Mouse (Mus musculus) hindbrain, embryonic 15.5 days (tissue): ENCODE data around the gene Uvrag. TPM values are rescaled to one million over a fixed set of nuclear protein-coding genes. Genes with fewer than 3 reads are reported as not detected.

ENCODE experiments used
- ATAC-seq: fragments of 200-750 bp; cut with Nextera tagmentation; 2 replicates; pipeline ENCODE4 v1.8.0; 2017; ENCODE audit warnings: low read depth, moderate number of reproducible peaks, moderate TSS enrichment; ENCODE audit not compliant: low FRiP score
- H3K27ac ChIP-seq: fragments of 300-500 bp; sonication (generic); replicated peaks from 2 replicates; pipeline ENCODE4 v1.5.1; 2015; ENCODE audit warnings: mild to moderate bottlenecking, inconsistent platforms
- H3K27me3 ChIP-seq: fragments of 300-500 bp; sonication (generic); 2 replicates; pipeline ENCODE4 v1.6.1; 2015; ENCODE audit warnings: control low read depth, inconsistent platforms
- H3K36me3 ChIP-seq: fragments of 300-500 bp; sonication (generic); 2 replicates; pipeline ENCODE4 v1.6.1; 2015; ENCODE audit warnings: control low read depth, inconsistent platforms
- H3K4me1 ChIP-seq: fragments of 300-500 bp; sonication (generic); replicated peaks from 2 replicates; pipeline ENCODE4 v1.6.1; 2015; ENCODE audit warnings: control low read depth, inconsistent platforms
- H3K4me2 ChIP-seq: fragments of 300-500 bp; sonication (generic); 2 replicates; pipeline ENCODE4 v1.6.1; 2015; ENCODE audit warnings: moderate library complexity, mild to moderate bottlenecking, inconsistent platforms
- H3K4me3 ChIP-seq: fragments of 300-500 bp; sonication (generic); 2 replicates; pipeline ENCODE4 v1.5.1; 2015; ENCODE audit warnings: mild to moderate bottlenecking, inconsistent platforms
- H3K9ac ChIP-seq: fragments of 300-500 bp; sonication (generic); 2 replicates; pipeline ENCODE4 v1.6.1; 2015; ENCODE audit warnings: inconsistent platforms
- H3K9me3 ChIP-seq: fragments of 300-500 bp; sonication (generic); 2 replicates; pipeline ENCODE4 v1.6.1; 2016; ENCODE audit warnings: control low read depth, inconsistent platforms
- WGBS: fragments of 180-500 bp; shearing (Covaris S2); methylation state at CpG from one replicate; pipeline ENCODE4 v1.1.7; 2015; 5-methylcytosine and 5-hydroxymethylcytosine counted together
- polyA plus RNA-seq: library from polyadenylated mRNA; unstranded; fragments of >200 nt; fragmentation: Nextera tagmentation; extraction: Ambion mirVana; gene quantifications from 2 replicates; pipeline ENCODE4 v1.2.1, GENCODE M21; 2015

Gene Uvrag
- polyA plus RNA-seq, 1 experiment from 2014 or later = 16.8 TPM

GRCm38 (mm10) chr7:98840771-98841170 is 300.2 kb downstream of the Uvrag start:
- Histone ChIP-seq H3K9ac (no peak overlapping the region), H3K27ac (no peak overlapping the region), H3K27me3 (peaks cover 51% of the 10 kb centered on the region), H3K4me3 (no peak overlapping the region), H3K4me2 (no peak overlapping the region), H3K4me1 (peaks cover 45% of the 10 kb centered on the region), H3K36me3 (no peaks in the 10 kb centered on the region), H3K9me3 (no peaks in the 10 kb centered on the region)
- ATAC-seq = no peak
- 50% methylated on average over 3 of the region's 3 CpGs for WGBS

- ATAC-seq = no peak
Measured at GRCm38 (mm10) chr7:98839312-98839711, 301.6 kb downstream of the Uvrag start.

DNA sequence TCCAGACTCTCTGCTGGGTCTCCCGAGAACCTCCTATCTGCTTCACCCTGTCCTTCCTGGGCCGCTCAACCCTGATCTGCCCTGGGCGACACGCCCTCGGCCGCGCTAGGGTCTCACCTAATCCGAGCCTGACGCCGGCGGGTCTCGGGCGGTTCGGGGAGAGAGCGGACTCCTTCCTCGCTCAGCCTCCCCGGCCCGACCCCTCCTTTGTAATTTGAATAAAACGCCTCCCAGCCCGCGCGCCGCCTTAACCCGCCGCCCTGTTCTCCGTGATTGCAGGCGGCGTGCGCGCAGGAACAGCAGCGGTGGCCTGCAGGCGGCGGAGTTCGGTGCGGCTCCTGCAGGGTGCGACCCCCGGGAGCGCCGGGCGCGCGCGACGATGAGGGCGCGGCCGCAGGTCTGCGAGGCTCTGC is 302.2 kb downstream of the Uvrag start:
- ATAC-seq = no peak
- WGBS = under 1% methylated on average over 48 of the region's 48 CpGs
- no peaks in the 10 kb centered on the region for H3K9me3 ChIP-seq
- peaks cover 71% of the 10 kb centered on the region for H3K27me3 ChIP-seq
- peak overlapping the region; percentile 49 for H3K4me3 ChIP-seq
- H3K4me2 ChIP-seq = peak overlapping the region; percentile 97
- H3K36me3 ChIP-seq = no peaks in the 10 kb centered on the region
- peaks cover 57% of the 10 kb centered on the region for H3K4me1 ChIP-seq
- H3K27ac ChIP-seq = no peak overlapping the region
- H3K9ac ChIP-seq = peak overlapping the region; percentile 48

More at GRCm38 (mm10) chr7:98839312-98839711, 301.6 kb downstream of the Uvrag start:
- WGBS = 3% methylated on average over 12 of the region's 12 CpGs
- H3K4me3 ChIP-seq = peak overlapping the region; percentile 49
- H3K4me1 ChIP-seq = peaks cover 59% of the 10 kb centered on the region
- no peaks in the 10 kb centered on the region for H3K9me3 ChIP-seq
- H3K4me2 ChIP-seq = peak overlapping the region; percentile 97
- peaks cover 66% of the 10 kb centered on the region for H3K27me3 ChIP-seq
- no peak overlapping the region for H3K27ac ChIP-seq
- peak overlapping the region; percentile 48; the same call in 1 of the 2 replicates for H3K9ac ChIP-seq
- H3K36me3 ChIP-seq = no peaks in the 10 kb centered on the region

DNA sequence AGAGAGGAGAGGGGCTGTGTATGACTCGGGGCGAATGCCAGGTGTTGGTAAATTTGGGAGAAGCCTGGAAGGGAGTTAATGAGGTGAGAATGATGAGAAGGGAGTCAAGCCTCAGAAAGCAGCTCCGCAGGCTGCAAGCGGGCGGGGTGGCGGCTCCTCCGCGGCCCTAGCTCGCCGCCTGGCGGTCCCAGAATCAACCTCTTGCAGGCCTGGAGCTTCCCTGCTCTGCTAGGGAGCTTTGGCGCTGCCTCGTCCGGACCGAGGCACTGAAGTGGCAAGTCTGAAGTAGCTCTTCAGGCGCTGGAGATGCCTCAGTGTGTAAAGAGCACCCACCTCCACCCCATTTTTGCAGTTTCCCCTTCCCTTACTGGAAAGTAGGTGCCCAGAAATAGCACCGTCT is 303.0 kb downstream of the Uvrag start:
- Histone ChIP-seq H3K4me3 (peak overlapping the region; percentile 49), H3K9me3 (no peaks in the 10 kb centered on the region), H3K36me3 (no peaks in the 10 kb centered on the region), H3K4me1 (peaks cover 55% of the 10 kb centered on the region), H3K4me2 (peak overlapping the region; percentile 97), H3K9ac (no peak overlapping the region), H3K27ac (no peak overlapping the region), H3K27me3 (peaks cover 78% of the 10 kb centered on the region)
- peak; percentile 76 for ATAC-seq
- 0% methylated on average over 17 of the region's 17 CpGs for WGBS

- H3K27ac ChIP-seq = no peak overlapping the region
- peaks cover 87% of the 10 kb centered on the region for H3K27me3 ChIP-seq
- H3K4me2 ChIP-seq = peak overlapping the region; percentile 97
- peaks cover 55% of the 10 kb centered on the region for H3K4me1 ChIP-seq
- 1% methylated on average over 23 of the region's 23 CpGs for WGBS
- H3K9me3 ChIP-seq = no peaks in the 10 kb centered on the region
- H3K36me3 ChIP-seq = no peaks in the 10 kb centered on the region
- no peak for ATAC-seq
- no peak overlapping the region; the same call in 1 of the 2 replicates for H3K9ac ChIP-seq
- peak overlapping the region; percentile 50 for H3K4me3 ChIP-seq
Measured at GRCm38 (mm10) chr7:98836646-98837045, 304.3 kb downstream of the Uvrag start.

DNA sequence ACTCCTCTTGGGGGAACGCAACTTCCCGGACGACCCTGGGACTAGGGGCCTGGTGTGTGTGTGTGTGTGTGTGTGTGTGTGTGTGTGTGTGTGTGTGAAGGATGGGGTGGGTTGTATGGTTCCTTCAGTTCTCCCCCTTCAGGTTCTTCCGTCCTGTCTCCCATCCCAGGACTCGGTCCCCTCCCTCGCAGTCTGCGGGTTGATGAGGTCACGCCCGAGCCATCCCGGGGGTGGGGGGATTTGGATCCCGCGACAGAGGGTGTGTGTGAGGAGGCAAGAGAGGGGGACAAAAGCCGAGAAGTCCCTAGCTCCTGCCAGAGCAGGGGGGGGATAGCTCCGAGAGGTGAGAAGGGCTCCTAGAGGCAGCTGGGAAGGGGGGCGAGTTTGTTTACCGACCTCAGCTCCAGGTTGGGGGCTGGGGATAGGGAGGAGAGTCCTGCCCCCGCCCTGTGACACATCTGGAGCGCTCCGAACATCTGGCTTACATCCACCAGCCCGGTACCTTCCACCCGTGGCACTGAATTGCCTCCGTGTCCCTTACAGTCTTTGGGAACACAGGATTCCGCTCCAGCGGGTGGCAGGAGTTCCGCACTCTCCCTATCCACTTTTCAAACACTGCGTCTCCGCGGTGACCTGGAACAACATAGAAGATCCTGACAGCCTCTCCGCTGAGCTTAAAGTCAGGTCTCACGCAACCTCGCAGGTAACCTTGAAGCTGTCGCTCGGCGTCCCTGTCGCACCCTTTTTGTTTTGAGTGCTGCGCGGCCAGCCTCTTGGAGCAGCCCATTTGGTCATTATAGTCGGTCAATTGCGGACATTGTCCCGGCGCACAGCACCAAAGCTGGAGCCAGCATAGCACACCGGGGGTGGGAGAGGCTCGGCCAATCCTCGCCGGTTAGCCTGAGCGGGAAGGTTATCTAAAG is 305.2 kb downstream of the Uvrag start:
- peak overlapping the region; percentile 50 for H3K4me3 ChIP-seq
- H3K27ac ChIP-seq = no peak overlapping the region
- no peaks in the 10 kb centered on the region for H3K9me3 ChIP-seq
- peaks cover 85% of the 10 kb centered on the region for H3K27me3 ChIP-seq
- no peak for ATAC-seq
- peaks cover 55% of the 10 kb centered on the region for H3K4me1 ChIP-seq
- H3K9ac ChIP-seq = peak overlapping the region; percentile 23; the same call in 1 of the 2 replicates
- WGBS = 1% methylated on average over 46 of the region's 46 CpGs
- peak overlapping the region; percentile 97 for H3K4me2 ChIP-seq
- H3K36me3 ChIP-seq = no peaks in the 10 kb centered on the region

Other genes with a start within 250 kb of the Uvrag start
- gene Dgat2, start 41.6 kb upstream of the Uvrag start, polyA plus RNA-seq = 18.9 and 22.1 TPM in 2 replicates
- gene Mogat2, start 97.5 kb upstream of the Uvrag start, polyA plus RNA-seq = 1.3 TPM in 2 replicates
- gene Map6, start 126.3 kb upstream of the Uvrag start, polyA plus RNA-seq = 139 and 155 TPM in 2 replicates
- 286 and 303 TPM in 2 replicates for gene Serpinh1, start 212.1 kb upstream of the Uvrag start, polyA plus RNA-seq
- 43.8 and 49.3 TPM in 2 replicates for gene Gdpd5, start 240.3 kb upstream of the Uvrag start, polyA plus RNA-seq